Mouse (Mus musculus): ENCODE data around the gene Tktl2.

- TF ChIP-seq GATA1 (IDR thresholded peaks at IDR 0.05; ENCODE audit: low read length) (no peak), TAL1 (IDR thresholded peaks at IDR 0.05; ENCODE audit: low read length) (no peak)
Measured at GRCm38 (mm10) chr8:66520576-66520975, 9.0 kb downstream of the Tktl2 start.
